In the genomic region with DNA sequence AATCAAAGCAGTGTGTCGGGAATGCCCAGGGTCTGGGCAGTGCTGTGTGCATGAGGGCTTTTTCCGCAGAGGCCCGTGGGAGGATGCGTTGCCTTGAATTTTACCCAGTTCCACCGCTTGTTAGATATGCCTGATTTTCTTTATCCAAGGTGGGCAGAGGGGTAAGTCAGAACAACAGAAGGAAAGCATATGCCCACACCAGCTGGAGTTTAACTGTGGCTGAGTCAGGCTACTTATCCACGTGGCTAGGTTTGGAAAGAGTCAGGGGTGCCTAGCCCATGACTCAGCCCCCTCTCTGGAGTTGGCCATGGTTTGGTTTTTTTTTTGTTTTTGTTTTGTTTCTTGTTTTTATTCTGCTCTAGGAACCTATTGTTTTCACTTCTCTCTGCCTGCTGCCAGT, we compare ENCODE assay signal across 17 mouse cellular contexts. TPM values are rescaled to one million over a fixed set of nuclear protein-coding genes. Genes with fewer than 3 reads are reported as not detected.
DNase-seq lines count a peak whose midpoint lies in the region; ATAC-seq and TF ChIP-seq lines count a peak whose summit lies in the region.
"Had no signal": no experiment of that assay in that cellular context is flagged by ENCODE, and none has a peak within 500 bp of the region (broad histone marks: within the 10 kb centered on the region; RNA-seq: fewer than 3 reads in every experiment).

No protein-coding gene starts in this region.

- H3K9me3 ChIP-seq in hindbrain, embryonic 14.5 days (ENCODE audit: control insufficient read depth, low read length) = no peaks in the 10 kb centered on the region
- H3K9me3 ChIP-seq: heart, embryonic 12.5 days had no signal

- DNase-seq in cerebellum, adult 9-11 months = peak; percentile 34
- DNase-seq in cerebellum, postnatal 14 days = no peak
- peak in 1 of 2 experiments; percentile 53 for DNase-seq in left cerebral cortex, adult 2 months (ENCODE audit: extremely low spot score in 1 of 2, low spot score in 2 of 2)
- DNase-seq in left cerebral cortex, postnatal 4 days = no peak
- DNase-seq in hindbrain, embryonic 14.5 days (ENCODE audit: low spot score) = no peak
- DNase-seq in kidney, postnatal 25 days = no peak
- DNase-seq in frontal cortex, postnatal 25 days (ENCODE audit: low spot score in 2 of 2) = no peak
- no peak for DNase-seq in gastrocnemius, postnatal 10 days
- DNase-seq: B cell, adult 2 months; kidney, postnatal 36 days had no signal

- peak overlapping the region; percentile 96 for H3K27ac ChIP-seq in left cerebral cortex, adult 2 months
- 0 out of 2 replicates have a peak overlapping the region, but pooled peaks have one; percentile 80 for H3K27ac ChIP-seq in hindbrain, embryonic 14.5 days

- H3K36me3 ChIP-seq in hindbrain, embryonic 14.5 days (replicated peaks; ENCODE audit: control insufficient read depth, insufficient read depth) = no peaks in the 10 kb centered on the region
- H3K36me3 ChIP-seq: heart, embryonic 12.5 days had no signal

- no peak overlapping the region for H3K4me3 ChIP-seq in left cerebral cortex, adult 2 months
- H3K4me3 ChIP-seq in hindbrain, embryonic 14.5 days (replicated peaks; ENCODE audit: low read length) = no peak overlapping the region
- H3K4me3 ChIP-seq: heart, embryonic 12.5 days had no signal

- H3K4me2 ChIP-seq in hindbrain, embryonic 14.5 days (replicated peaks) = no peak overlapping the region

- intact Hi-C loops in left cerebral cortex, adult 2 months (cut with DNase I) = no loop called here
- intact Hi-C loops in left cerebral cortex, postnatal 4 days (cut with DNase I) = no loop called here

- H3K4me1 ChIP-seq in hindbrain, embryonic 14.5 days (replicated peaks; ENCODE audit: control insufficient read depth, insufficient read depth, low read length) = peaks cover 71% of the 10 kb centered on the region

- H3K27me3 ChIP-seq in hindbrain, embryonic 14.5 days (ENCODE audit: control insufficient read depth, insufficient read depth, low read length) = no peaks in the 10 kb centered on the region

- TF ChIP-seq CTCF in left cerebral cortex, adult 2 months (IDR thresholded peaks at IDR 0.05) = no peak

- ATAC-seq in hindbrain, embryonic 14.5 days (ENCODE audit: low FRiP score) = no peak

- no peak overlapping the region for H3K9ac ChIP-seq in hindbrain, embryonic 14.5 days
- H3K9ac ChIP-seq: heart, embryonic 12.5 days had no signal

- WGBS in hindbrain, embryonic 14.5 days = 67% methylated on average over 6 of the region's 6 CpGs

RNA-seq across cellular contexts. Expression of a gene that starts 8.0 kb away (rescaled TPM):
- 1 to 10 TPM; 4.3 to 6.1 TPM for total RNA-seq in left cerebral cortex, adult 2 months (2021)
- 1 to 10 TPM; 3.6 to 4.2 TPM for total RNA-seq in left cerebral cortex, postnatal 4 days (2021)
- polyA plus RNA-seq in hindbrain, embryonic 14.5 days (2014; fragmentation: Nextera tagmentation; extraction: Ambion mirVana) = 3.6 and 3.8 TPM in 2 replicates
- total RNA-seq in gastrocnemius, postnatal 10 days (2021) = under 1 TPM in 1 of 2 experiments, not detected in 1; 0.05 TPM
- total RNA-seq: megakaryocyte progenitor cell, adult 5-6 weeks had no signal
- polyA plus RNA-seq: heart, embryonic 12.5 days; liver, embryonic 16.5 days had no signal

RNA-seq across cellular contexts. Expression of a gene that starts 8.0 kb away (rescaled TPM):
- 1 to 10 TPM; 3.9 to 6.8 TPM for total RNA-seq in left cerebral cortex, adult 2 months (2021)
- total RNA-seq in left cerebral cortex, postnatal 4 days (2021) = 10 to 100 TPM in 1 of 2 experiments, 1 to 10 TPM in 1; 8.8 to 10.1 TPM
- 15.9 and 22.1 TPM in 2 replicates for polyA plus RNA-seq in hindbrain, embryonic 14.5 days (2014; fragmentation: Nextera tagmentation; extraction: Ambion mirVana)
- not detected for total RNA-seq in gastrocnemius, postnatal 10 days (2021)
- total RNA-seq: megakaryocyte progenitor cell, adult 5-6 weeks had no signal
- polyA plus RNA-seq: heart, embryonic 12.5 days; liver, embryonic 16.5 days had no signal

RNA-seq across cellular contexts. Expression of a gene that starts 30.3 kb away (rescaled TPM):
- total RNA-seq in left cerebral cortex, adult 2 months (2021) = not detected
- not detected for total RNA-seq in left cerebral cortex, postnatal 4 days (2021)
- 0.39 and 0.47 TPM in 2 replicates for polyA plus RNA-seq in hindbrain, embryonic 14.5 days (2014; fragmentation: Nextera tagmentation; extraction: Ambion mirVana)
- total RNA-seq in gastrocnemius, postnatal 10 days (2021) = not detected
- total RNA-seq: left cerebral cortex, postnatal 36 days; megakaryocyte progenitor cell, adult 5-6 weeks had no signal
- polyA plus RNA-seq: embryonic facial prominence, embryonic 11.5 days; heart, embryonic 12.5 days; intestine, embryonic 14.5 days; liver, embryonic 16.5 days; stomach, embryonic 14.5 days had no signal

RNA-seq across cellular contexts. Expression of a gene that starts 59.8 kb away (rescaled TPM):
- total RNA-seq in left cerebral cortex, adult 2 months (2021) = 10 to 100 TPM; 27.9 to 33.2 TPM
- total RNA-seq in left cerebral cortex, postnatal 4 days (2021) = 10 to 100 TPM in 1 of 2 experiments, 1 to 10 TPM in 1; 9.3 to 11.5 TPM
- 0.37 and 0.63 TPM in 2 replicates for polyA plus RNA-seq in hindbrain, embryonic 14.5 days (2014; fragmentation: Nextera tagmentation; extraction: Ambion mirVana)
- 1 to 10 TPM; 1.2 to 2.3 TPM for total RNA-seq in gastrocnemius, postnatal 10 days (2021)

Comparison
In these comparisons a context has a peak if more than half of its experiments do, and no peak if none do; other contexts are left out.
1. RNA of a gene that starts 8.0 kb away (total RNA-seq): 4.3 to 6.1 TPM in left cerebral cortex, adult 2 months and 3.6 to 4.2 TPM in left cerebral cortex, postnatal 4 days; 0.05 TPM in gastrocnemius, postnatal 10 days; every median in the first group is over 4 times any median in the second.
2. RNA of a gene that starts 8.0 kb away (total RNA-seq): 8.8 to 10.1 TPM in left cerebral cortex, postnatal 4 days and 3.9 to 6.8 TPM in left cerebral cortex, adult 2 months; not detected in gastrocnemius, postnatal 10 days; every median in the first group is over 4 times any median in the second.